Mouse (Mus musculus): ENCODE results near the gene Abhd14a. TPM values are rescaled to one million over a fixed set of nuclear protein-coding genes. Genes with fewer than 3 reads are reported as not detected.

Abhd14a gene
- total and polyA plus RNA-seq, 3 experiments: 18.7 to 33.2 (median 21.8) TPM

DNA sequence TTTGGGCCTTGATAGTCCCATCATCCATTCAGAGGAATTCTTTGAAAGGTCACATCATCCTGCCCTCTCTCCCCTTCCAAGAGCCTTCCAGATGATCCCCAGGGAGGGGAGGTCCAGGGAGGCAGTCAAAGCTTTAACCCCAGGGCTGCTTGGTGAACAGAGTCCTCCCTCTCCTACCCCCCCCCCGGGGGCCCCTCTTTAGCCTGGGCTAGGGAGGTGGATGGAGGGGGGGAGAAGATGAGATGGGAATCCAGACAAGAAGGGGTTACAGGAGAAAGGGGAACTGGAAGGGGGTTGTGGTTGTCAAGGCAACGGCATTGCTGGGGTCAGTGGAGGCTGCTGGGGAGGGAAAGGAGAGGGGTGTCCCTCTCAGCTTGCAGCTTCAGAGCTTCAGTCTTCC, 26.9 kb downstream of the Abhd14a start:
- Histone ChIP-seq H3K9ac (ENCODE audit: low read depth, low read length) (no peak overlapping the region), H3K27ac (no peak overlapping the region), H3K4me1 (ENCODE audit: control insufficient read depth, insufficient read depth, low read length) (peaks cover 16% of the 10 kb centered on the region), H3K27me3 (ENCODE audit: control insufficient read depth, insufficient read depth, low read length) (no peaks in the 10 kb centered on the region), H3K36me3 (ENCODE audit: control insufficient read depth, insufficient read depth, low read length) (no peaks in the 10 kb centered on the region), H3K4me3 (no peak overlapping the region), H3K79me2 (replicated peaks; ENCODE audit: control insufficient read depth, insufficient read depth, low read length) (no peaks in the 10 kb centered on the region)
- 15% methylated on average over 2 of the region's 2 CpGs for WGBS
- intact Hi-C loops (cut with DNase I): loop anchor here (1.0 kb wide), 3 partner anchors 71 to 131 kb away; no protein-coding TSS in a partner anchor
- DNase-seq: no peak
- TF ChIP-seq CTCF (IDR thresholded peaks at IDR 0.05) (no peak), POLR2A (IDR thresholded peaks at IDR 0.05; ENCODE audit: insufficient read depth, low read depth, low read length) (no peak), EP300 (IDR thresholded peaks at IDR 0.05; ENCODE audit: insufficient read depth, low read depth, low read length) (no peak)

DNA sequence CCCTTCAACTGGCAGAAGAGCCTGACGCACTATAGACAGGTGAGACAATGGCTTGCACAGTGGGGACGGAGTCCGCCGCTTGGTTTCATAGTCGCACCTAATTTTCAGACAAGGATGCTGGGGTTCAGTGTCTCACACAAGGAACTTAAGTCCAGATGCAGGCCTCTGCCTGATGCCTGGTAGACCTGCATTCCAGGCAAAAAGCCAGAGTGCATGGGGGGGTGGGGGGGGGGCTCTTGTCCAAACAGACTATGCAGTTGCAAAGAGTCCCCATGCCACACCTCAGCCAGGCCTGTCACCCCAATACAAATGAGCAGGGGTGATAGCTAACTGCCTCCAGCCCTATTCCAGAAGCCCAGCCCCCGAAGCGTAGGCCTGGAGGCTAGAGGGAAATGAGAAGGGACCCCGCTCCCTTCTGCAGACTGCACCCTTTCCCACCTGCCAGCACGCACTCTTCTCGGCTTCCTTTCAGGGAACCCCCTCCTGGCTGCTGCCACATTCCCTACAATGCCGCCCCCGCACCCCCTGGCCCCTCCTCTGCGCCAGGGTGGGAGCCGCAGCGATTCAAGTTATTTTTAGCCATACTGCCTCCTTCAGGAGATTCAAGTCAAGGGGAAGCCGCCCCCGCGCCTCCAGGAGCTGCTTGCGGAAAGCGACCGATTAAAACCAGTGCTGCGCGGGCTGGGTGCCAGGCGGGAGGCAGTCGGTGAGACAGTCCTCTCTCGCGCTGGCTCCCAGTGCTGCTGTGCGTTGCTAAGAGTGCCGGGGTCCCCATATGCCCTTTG, 29.4 kb downstream of the Abhd14a start:
- Histone ChIP-seq H3K27me3 (ENCODE audit: control insufficient read depth, insufficient read depth, low read length) (no peaks in the 10 kb centered on the region), H3K4me3 (peak overlapping the region; percentile 28; the same call in 1 of the 2 replicates), H3K36me3 (ENCODE audit: control insufficient read depth, insufficient read depth, low read length) (no peaks in the 10 kb centered on the region), H3K4me1 (ENCODE audit: control insufficient read depth, insufficient read depth, low read length) (peaks cover 16% of the 10 kb centered on the region), H3K9ac (ENCODE audit: low read depth, low read length) (peak overlapping the region; percentile 69), H3K79me2 (replicated peaks; ENCODE audit: control insufficient read depth, insufficient read depth, low read length) (no peaks in the 10 kb centered on the region), H3K27ac (peak overlapping the region; percentile 74)
- TF ChIP-seq POLR2A (IDR thresholded peaks at IDR 0.05; ENCODE audit: insufficient read depth, low read depth, low read length) (0 out of 2 replicates have a peak, but pooled peaks have one; percentile 41), EP300 (IDR thresholded peaks at IDR 0.05; ENCODE audit: insufficient read depth, low read depth, low read length) (no peak), CTCF (IDR thresholded peaks at IDR 0.05) (peak; percentile 68)
- WGBS: 16% methylated on average over 29 of the region's 29 CpGs
- peak; percentile 84 to 86 for DNase-seq
- intact Hi-C loops (cut with DNase I): loop anchor here (1.0 to 2.0 kb wide), 2 partner anchors 31 to 51 kb away; no protein-coding TSS in a partner anchor

DNA sequence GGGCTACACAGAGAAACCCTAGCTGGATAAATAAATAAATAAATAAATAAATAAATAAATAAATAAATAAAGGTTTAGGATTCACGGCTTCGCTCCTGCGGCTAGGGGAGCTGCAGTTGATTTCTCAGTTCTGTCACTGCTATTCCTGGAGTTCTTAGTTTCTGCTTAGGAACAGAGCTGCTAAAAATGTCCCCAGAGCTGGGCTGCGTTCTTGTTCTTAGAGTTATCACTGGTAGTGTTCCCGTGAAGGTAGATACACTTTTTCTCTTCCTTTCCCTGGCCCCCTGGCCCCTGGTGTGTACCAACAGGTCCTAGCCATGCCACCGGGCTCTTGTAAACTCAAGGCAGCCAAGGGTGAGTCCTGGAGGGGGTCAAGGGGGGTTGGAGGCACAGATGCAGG, 30.7 kb downstream of the Abhd14a start:
- no peaks in the 10 kb centered on the region for H3K79me2 ChIP-seq (replicated peaks; ENCODE audit: control insufficient read depth, insufficient read depth, low read length)
- WGBS: 56% methylated on average over 6 of the region's 6 CpGs
- H3K36me3 ChIP-seq (ENCODE audit: control insufficient read depth, insufficient read depth, low read length): no peaks in the 10 kb centered on the region
- H3K27ac ChIP-seq: no peak overlapping the region; the same call in 1 of the 2 replicates
- intact Hi-C loops (cut with DNase I): loop anchor here (2.0 kb wide), 1 partner anchor 30 kb away; no protein-coding TSS in a partner anchor
- peaks cover 16% of the 10 kb centered on the region for H3K4me1 ChIP-seq (ENCODE audit: control insufficient read depth, insufficient read depth, low read length)
- DNase-seq: no peak
- H3K27me3 ChIP-seq (ENCODE audit: control insufficient read depth, insufficient read depth, low read length): no peaks in the 10 kb centered on the region
- no peak overlapping the region for H3K9ac ChIP-seq (ENCODE audit: low read depth, low read length)
- TF ChIP-seq EP300 (IDR thresholded peaks at IDR 0.05; ENCODE audit: insufficient read depth, low read depth, low read length) (no peak), CTCF (IDR thresholded peaks at IDR 0.05) (no peak), POLR2A (IDR thresholded peaks at IDR 0.05; ENCODE audit: insufficient read depth, low read depth, low read length) (no peak)
- H3K4me3 ChIP-seq: no peak overlapping the region

DNA sequence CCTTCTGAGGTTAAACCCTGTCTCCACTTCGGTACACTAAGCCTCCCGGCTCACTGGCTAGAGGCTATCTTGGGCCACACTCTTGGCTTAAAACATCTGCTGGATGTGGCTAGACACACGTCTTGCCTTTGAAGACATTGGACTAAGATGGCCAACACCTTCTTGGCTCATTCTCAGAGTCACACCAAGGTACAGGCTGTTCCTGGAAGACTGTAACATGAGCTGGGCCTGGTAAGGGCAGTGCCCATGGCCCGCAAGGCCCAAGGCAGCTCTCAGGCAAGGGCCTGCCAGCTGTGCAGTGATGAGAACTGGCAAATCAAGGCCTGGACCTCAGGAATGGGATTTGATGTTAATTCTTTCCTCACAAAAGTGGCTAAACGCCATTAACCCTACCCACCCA, 33.9 kb downstream of the Abhd14a start:
- intact Hi-C loops (cut with DNase I): no loop called here
- DNase-seq: no peak
- H3K79me2 ChIP-seq (replicated peaks; ENCODE audit: control insufficient read depth, insufficient read depth, low read length): no peaks in the 10 kb centered on the region
- 87% methylated on average over 5 of the region's 5 CpGs for WGBS
- no peaks in the 10 kb centered on the region for H3K36me3 ChIP-seq (ENCODE audit: control insufficient read depth, insufficient read depth, low read length)
- H3K27ac ChIP-seq: no peak overlapping the region
- TF ChIP-seq EP300 (IDR thresholded peaks at IDR 0.05; ENCODE audit: insufficient read depth, low read depth, low read length) (no peak), POLR2A (IDR thresholded peaks at IDR 0.05; ENCODE audit: insufficient read depth, low read depth, low read length) (no peak), CTCF (IDR thresholded peaks at IDR 0.05) (no peak)
- H3K4me3 ChIP-seq: no peak overlapping the region
- H3K27me3 ChIP-seq (ENCODE audit: control insufficient read depth, insufficient read depth, low read length): no peaks in the 10 kb centered on the region
- peaks cover 13% of the 10 kb centered on the region for H3K4me1 ChIP-seq (ENCODE audit: control insufficient read depth, insufficient read depth, low read length)
- H3K9ac ChIP-seq (ENCODE audit: low read depth, low read length): no peak overlapping the region

DNA sequence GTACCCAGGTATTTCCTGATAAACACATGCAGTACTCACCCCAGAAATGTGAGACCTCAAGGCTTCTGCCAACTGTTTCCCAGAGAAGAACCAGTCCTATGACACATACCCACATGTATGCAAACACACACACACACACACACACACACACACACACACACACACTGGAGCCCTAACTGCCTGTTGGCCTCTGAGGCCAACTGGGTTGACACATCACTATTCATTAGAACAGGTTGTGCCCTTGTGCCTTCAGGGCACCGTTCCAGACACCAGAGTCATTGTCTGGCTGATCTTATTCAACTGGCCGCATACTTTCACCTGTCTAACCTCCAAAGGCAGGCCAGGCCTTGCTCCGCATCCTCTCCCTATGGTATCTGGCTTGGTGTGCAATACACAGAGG, 35.3 kb downstream of the Abhd14a start:
- no peak overlapping the region for H3K4me3 ChIP-seq
- intact Hi-C loops (cut with DNase I): no loop called here
- 75% methylated on average over 3 of the region's 3 CpGs for WGBS

DNA sequence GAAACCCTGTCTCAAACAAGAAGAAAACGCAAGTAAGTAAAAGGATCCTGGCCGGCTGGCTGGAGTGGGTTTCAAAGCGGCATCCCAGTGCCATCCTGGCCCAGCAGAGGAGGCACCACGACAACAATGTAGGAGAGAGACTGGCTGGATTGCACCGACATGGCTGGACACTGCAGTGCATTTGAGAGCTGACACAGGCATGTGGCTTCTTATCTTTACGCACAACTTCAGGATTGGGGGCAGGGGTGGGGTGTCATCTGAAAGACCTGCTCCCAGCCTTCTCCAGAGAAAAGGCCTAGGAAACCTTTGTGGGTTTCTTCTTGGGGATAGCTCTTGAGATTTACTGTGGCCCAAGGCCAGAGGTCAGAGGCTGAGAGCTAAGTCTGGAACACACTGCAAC, 35.7 kb downstream of the Abhd14a start:
- 67% methylated on average over 6 of the region's 6 CpGs for WGBS
- Histone ChIP-seq H3K4me3 (no peak overlapping the region), H3K27me3 (ENCODE audit: control insufficient read depth, insufficient read depth, low read length) (no peaks in the 10 kb centered on the region), H3K36me3 (ENCODE audit: control insufficient read depth, insufficient read depth, low read length) (no peaks in the 10 kb centered on the region), H3K27ac (no peak overlapping the region), H3K79me2 (replicated peaks; ENCODE audit: control insufficient read depth, insufficient read depth, low read length) (no peaks in the 10 kb centered on the region), H3K4me1 (ENCODE audit: control insufficient read depth, insufficient read depth, low read length) (peaks cover 7% of the 10 kb centered on the region), H3K9ac (ENCODE audit: low read depth, low read length) (no peak overlapping the region)
- no peak for DNase-seq
- intact Hi-C loops (cut with DNase I): no loop called here
- TF ChIP-seq POLR2A (IDR thresholded peaks at IDR 0.05; ENCODE audit: insufficient read depth, low read depth, low read length) (no peak), EP300 (IDR thresholded peaks at IDR 0.05; ENCODE audit: insufficient read depth, low read depth, low read length) (no peak), CTCF (IDR thresholded peaks at IDR 0.05) (no peak)

More for the DNA sequence above, 35.3 kb downstream of the Abhd14a start:
- no peak for DNase-seq
- Histone ChIP-seq H3K4me1 (ENCODE audit: control insufficient read depth, insufficient read depth, low read length) (peaks cover 4% of the 10 kb centered on the region; the same call in 1 of the 2 replicates), H3K36me3 (ENCODE audit: control insufficient read depth, insufficient read depth, low read length) (no peaks in the 10 kb centered on the region), H3K9ac (ENCODE audit: low read depth, low read length) (no peak overlapping the region), H3K27me3 (ENCODE audit: control insufficient read depth, insufficient read depth, low read length) (no peaks in the 10 kb centered on the region), H3K79me2 (replicated peaks; ENCODE audit: control insufficient read depth, insufficient read depth, low read length) (no peaks in the 10 kb centered on the region), H3K27ac (no peak overlapping the region)
- TF ChIP-seq POLR2A (IDR thresholded peaks at IDR 0.05; ENCODE audit: insufficient read depth, low read depth, low read length): no peak
- no peak for TF ChIP-seq CTCF (IDR thresholded peaks at IDR 0.05)
- no peak for TF ChIP-seq EP300 (IDR thresholded peaks at IDR 0.05; ENCODE audit: insufficient read depth, low read depth, low read length)
